Mouse (Mus musculus) heart, adult 11 months (tissue): ENCODE results near the gene Hip1r.
A peak's percentile ranks its signal among the peaks of the same experiment; 100 is the strongest.
"Not testable (repeated sequence)": the region's sequence is repeated elsewhere in the genome, so short reads cannot be mapped to it uniquely, and the experiment has no call there.

ENCODE experiments used
- DNase-seq: peaks from one replicate; pipeline ENCODE4 v3.0.0; 2022

The Hip1r gene

DNA sequence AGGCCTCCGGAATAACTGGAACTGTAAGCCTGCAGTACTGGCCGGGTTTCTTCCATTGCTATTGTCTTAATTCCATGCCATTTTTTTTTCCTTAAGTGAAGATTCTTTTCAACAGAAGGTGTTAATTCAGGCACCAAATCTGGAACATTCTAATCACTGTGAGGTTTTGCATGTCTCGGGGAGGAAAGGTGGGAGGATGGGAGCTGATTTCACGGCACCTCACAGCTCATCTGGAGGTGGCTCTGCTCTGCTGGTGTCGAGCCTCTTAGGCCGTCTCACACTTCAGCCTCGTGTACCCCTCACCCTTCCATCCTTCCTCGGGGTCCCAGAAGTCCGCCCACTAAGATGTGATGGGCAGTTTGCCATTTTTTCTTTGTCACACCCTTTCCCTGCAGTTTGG is 67.7 kb downstream of the Hip1r start:
- DNase-seq: no peak

DNA sequence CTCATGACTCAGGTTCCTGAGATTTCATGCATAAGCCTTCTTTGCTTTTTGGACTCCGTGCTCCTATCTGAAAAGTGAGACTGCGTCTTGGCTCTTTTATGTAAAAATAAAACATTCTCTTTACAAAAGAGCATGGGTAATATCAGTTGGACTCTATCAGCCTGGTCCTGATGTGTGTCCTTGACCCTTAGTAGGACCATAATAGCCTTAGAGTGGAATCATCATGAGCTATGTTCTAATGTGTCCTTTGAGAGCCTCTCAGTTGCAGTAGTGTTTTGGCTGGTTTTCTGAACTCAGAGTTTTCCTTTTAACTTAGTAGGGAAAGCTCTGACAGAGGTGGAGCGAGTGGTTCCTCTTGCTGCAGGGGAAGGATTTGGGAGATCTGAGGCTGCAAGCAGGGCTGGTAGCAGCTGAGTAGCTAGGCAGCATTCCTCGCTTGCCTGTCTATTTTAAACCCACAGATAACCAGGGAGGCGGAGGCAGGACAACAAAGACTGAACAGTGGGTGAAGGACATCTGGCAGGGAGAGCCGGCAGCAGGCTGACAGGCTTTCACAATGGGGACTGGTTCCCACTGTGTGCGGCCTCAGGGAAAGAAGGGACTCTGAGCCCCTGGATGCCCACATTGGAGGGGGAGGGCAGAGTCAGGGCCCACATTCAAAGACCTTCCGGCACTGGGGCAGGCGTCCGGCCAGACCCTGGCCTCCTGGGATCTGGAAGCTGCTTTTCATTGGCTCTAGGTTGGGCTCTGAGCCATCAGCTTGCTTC is 70.0 kb downstream of the Hip1r start:
- DNase-seq: peak; percentile 98

DNA sequence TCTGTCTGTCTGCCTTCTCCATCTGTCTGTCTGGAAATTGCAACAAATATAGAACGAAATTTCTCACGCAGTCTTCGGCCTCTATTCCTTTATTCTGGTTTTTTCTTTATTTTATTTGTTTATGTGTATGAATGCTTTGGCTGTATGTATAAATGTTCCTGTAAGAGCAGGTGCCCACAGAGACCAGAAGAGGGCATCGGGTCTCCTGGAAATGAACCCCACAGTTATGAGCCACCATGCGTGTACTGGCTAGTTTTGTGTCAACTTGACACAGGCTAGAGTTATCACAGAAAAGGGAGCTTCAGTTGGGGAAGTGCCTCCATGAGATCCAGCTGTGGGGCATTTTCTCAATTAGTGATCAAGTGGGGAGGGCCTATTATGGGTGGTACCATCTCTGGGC is 70.6 kb downstream of the Hip1r start:
- no peak for DNase-seq

DNA sequence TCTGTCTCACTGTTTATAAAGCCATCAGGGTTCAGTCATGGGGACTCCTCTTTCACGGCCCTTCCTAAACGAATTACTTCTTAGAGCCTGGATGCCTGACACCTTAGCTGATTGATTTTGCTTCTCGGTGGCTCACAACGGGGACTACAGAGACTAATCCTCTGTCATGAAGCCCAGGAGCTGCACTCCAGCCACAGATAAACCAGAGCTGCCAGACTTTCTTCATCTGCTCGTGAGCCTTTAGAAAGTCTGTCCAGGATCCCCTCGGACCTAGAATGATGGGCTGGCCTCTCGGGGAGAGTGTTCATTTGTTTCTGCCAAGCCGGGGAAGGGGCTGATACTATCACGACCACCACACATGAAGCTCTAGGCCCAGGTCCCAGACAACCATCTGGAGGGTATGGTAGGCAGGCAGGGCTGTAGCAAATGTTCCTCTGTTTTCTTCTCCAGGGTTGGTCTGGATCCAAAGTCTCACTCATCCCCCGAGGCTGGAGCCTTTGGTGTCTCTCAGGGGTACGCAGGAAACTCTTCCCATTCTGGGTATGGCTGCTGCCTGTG is 72.1 kb downstream of the Hip1r start:
- DNase-seq: no peak

DNA sequence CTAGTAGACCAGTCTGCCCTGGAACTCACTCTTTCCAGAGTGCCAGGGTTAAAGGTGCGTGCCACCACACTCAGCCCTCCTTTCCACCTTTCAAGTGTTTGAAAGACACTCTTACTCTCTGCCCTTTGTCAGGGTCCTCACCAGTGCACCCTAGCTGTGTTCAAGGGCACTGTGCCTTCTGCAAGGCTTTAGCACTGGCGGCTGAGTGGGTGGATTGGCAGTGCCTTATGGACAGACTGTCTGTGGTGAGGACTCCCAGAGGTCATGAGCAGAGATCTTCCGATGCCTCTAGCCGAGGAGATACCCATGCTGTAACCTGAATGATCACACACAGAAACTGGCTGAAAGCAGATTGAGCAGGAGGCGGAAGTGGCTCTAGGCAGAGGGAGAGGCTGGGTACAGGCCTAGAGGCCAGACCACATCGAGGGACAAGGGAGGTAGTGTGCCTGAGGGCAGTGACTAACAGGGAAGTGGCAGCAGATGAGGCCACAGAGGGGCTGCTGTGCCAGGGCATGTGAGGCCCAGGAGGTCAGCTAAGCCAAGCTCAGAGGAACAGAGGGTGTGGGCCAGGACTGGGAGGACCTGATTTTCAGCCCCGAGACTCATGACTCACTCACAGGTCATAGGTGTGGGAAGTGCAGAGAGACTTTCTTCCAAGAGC is 73.4 kb downstream of the Hip1r start:
- DNase-seq: peak; percentile 95

DNA sequence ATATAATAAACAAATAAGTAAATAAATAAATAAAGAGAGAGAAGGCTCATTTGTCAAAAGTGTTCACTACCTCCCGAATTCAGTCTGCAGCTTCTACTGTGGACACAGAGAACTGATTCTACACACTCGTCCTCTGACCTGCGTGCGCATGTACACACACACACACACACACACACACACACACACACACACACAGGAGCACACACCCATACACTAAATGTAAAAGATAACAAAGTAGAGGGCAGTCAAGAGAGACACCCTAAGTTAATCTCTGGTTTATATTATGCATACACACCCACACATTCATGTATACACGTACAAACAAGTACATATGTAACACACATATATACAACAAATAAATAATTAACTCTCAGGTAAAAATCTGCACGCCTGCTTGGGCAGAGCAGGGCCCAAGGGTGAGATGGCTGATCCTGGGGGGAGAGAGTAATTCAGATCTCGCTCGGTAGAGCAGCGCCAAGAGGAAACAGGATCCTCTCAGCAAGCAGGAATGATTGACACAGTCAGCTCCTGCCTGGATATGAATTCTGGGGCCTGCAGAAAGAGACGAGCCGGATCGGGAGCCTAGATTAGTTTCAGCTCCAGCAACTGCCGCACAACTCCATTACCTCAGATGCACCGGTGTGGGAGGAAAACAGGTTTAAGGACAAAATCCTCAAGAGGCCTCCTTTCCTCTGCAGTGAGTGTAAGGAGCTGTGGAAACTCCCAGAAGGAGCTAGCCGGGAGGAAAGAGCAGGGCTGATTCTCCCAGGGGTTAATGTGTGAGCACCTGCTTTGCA is 76.0 kb downstream of the Hip1r start:
- DNase-seq: no peak

DNA sequence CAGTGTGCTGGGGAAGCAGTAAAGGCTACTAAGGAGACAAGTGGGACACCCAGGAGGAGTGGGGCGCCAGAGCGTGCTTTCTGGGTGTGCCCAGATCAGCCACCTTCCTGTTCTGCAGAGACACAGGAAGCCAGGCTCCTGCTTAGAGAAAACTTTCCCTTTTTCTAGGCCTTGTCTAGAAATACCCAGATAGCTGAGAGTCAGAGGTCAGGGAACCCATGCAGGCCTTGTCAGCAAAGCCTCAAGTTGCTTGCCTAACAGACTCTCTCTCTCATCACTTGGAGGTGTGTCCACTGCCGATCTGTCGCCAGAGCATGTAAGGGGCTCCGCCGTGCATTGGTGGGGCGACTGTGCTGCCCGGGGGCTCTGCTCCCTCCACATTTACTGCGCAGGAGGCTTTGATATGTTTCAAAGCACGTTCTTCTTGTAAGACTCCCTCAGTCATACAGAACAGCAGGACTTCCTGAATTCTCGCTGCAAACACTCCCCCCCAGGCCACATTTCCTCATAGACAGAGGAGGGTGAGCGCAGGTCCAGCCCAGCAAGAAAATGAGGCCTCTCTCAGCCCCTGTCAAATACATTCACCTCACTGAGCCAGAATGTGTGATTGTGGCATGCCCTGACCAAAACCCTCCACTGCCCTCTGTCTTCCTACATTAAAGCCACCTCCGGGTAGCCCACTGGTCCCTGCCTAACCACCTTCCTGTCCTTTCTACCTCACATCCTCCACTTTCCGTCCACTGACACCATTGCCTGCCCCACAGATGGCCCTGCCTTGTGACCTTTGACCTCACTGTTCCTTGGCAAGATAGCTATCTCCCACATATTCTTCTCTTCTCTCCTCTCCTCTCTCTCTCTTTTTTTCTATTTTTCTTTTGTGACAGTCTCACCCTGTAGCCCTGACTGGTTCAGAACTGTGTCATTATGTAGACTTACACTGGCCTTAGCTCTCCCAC is 76.9 kb downstream of the Hip1r start:
- peak; percentile 96 for DNase-seq

DNA sequence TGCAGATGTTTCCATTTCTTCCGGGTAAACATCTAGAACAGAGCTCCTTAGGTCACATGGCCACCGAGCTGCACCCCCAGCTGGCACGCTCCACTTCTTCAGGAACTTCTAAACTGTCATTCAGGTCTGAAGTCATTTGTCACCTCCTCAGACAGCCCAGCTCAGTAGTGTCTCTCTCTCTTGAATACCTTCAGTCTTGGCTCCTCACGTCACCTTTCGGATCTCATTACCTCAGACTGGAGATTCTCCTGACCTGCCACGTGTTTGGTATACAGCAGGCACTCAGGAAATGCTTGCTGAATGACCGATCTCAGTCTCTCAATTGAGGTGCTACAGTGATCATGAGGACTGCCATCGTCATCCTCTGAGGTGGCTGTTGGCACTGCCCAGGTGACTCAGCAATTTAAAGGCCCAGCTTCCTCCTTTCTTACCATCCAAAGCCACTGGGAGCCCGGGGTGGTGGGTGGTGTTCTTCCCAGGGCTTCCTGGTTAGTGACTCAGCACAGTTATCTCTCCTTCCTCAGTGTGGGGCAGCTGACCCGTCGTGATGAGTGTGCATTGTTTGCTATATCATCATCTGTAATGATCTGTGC is 78.6 kb downstream of the Hip1r start:
- peak; percentile 95 for DNase-seq

DNA sequence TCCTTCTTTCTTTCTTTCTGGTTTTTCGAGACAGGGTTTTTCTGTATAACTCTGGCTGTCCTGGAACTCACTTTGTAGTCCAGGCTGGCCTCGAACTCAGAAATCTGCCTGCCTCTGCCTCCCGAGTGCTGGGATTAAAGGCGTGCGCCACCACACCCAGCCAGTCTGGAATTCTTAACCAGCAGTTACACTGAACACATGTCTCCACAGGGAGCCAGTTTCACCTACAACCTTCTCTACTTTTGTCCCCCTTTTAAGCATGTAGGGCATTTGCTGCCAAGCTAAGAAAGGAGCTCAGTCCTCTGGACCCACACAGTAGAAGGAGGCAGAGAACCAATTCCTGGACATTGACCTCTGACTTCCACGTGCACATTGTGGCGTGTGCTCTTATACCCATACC is 79.2 kb downstream of the Hip1r start:
- DNase-seq: not testable (repeated sequence)
